Mouse (Mus musculus) MEL (cell line): ENCODE data around the gene Psmb7.

Source experiments
- E2F4 ChIP-seq: IDR thresholded peaks from 2 replicates; pipeline ENCODE4 v1.6.1; 2011; ENCODE audit warnings: low read depth, low read length, improper control_type of control experiment, borderline replicate concordance
- MEF2A ChIP-seq: IDR thresholded peaks from 2 replicates; pipeline ENCODE4 v1.6.1; 2014; ENCODE audit warnings: low read depth, mild to moderate bottlenecking, inconsistent platforms, low read length, improper control_type of control experiment; ENCODE audit not compliant: poor library complexity, insufficient replicate concordance, severe bottlenecking; ENCODE audit errors: extremely low read depth
- POLR2A ChIP-seq, 2 experiments: IDR thresholded peaks; 2 replicates each; pipeline ENCODE4 v1.6.1; 2011 to 2012; ENCODE audit warnings: low read length in 2 of 2, mild to moderate bottlenecking in 2 of 2, control low read depth in 1 of 2, improper control_type of control experiment in 1 of 2, low read depth in 1 of 2, moderate library complexity in 1 of 2; ENCODE audit not compliant: control insufficient read depth in 1 of 2, insufficient read depth in 1 of 2, poor library complexity in 1 of 2

DNA sequence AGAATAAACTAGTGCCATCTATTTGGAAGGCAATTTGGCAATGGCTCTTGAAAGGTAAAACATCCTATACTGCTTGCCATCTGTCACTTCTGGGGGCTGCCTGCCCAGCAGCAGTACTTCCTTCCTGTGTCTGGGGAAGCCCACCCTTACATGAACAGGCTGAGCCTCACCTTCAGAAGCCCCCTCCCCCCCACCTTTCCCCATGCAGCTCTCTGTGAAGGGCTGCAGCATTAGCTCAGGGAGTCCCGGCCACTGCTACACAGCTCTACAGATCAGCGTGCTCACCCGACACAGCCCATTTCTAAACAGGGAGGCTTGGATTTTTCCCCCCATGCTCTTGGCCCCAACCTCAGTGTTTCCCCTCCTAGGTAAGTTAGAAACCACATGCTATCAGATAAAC is 14.4 kb downstream of the Psmb7 start:
- no peak for TF ChIP-seq POLR2A (IDR thresholded peaks at IDR 0.05; ENCODE audit: control insufficient read depth in 1 of 2, insufficient read depth in 1 of 2, low read depth in 1 of 2, low read length in 2 of 2, poor library complexity in 1 of 2)
- no peak for TF ChIP-seq E2F4
- no peak for TF ChIP-seq MEF2A
